Mouse (Mus musculus) testis, adult 2 months (tissue): ENCODE results near the gene Ralgps1. TPM values are rescaled to one million over a fixed set of nuclear protein-coding genes. Genes with fewer than 3 reads are reported as not detected.
A peak's percentile ranks its signal among the peaks of the same experiment; 100 is the strongest.

ENCODE experiments used
- H3K27ac ChIP-seq: fragments of 200-500 bp; 2 replicates; pipeline ENCODE4 v1.5.1; 2012; ENCODE audit warnings: low read depth, low read length; ENCODE audit not compliant: control insufficient read depth, insufficient read depth
- H3K27me3 ChIP-seq: fragments of 200-500 bp; 2 replicates; pipeline ENCODE4 v1.6.1; 2012; ENCODE audit warnings: mild to moderate bottlenecking, low read length, moderate library complexity; ENCODE audit not compliant: control insufficient read depth, insufficient read depth
- H3K36me3 ChIP-seq: fragments of 200-500 bp; 2 replicates; pipeline ENCODE4 v1.6.1; 2012; ENCODE audit warnings: mild to moderate bottlenecking, low read length; ENCODE audit not compliant: control insufficient read depth, insufficient read depth
- H3K4me1 ChIP-seq: fragments of 200-500 bp; 2 replicates; pipeline ENCODE4 v1.6.1; 2012; ENCODE audit warnings: low read length; ENCODE audit not compliant: control insufficient read depth, insufficient read depth
- H3K4me3 ChIP-seq: fragments of 200-500 bp; 2 replicates; pipeline ENCODE4 v1.5.1; 2012; ENCODE audit warnings: low read depth, mild to moderate bottlenecking, low read length, moderate library complexity, mixed read lengths; ENCODE audit not compliant: control insufficient read depth
- CTCF ChIP-seq: fragments of 200-500 bp; IDR thresholded peaks from 2 replicates; pipeline ENCODE4 v1.5.1; 2012; ENCODE audit warnings: low read depth, mild to moderate bottlenecking, inconsistent platforms, low read length, moderate library complexity; ENCODE audit not compliant: control insufficient read depth, insufficient read depth, insufficient replicate concordance
- POLR2A ChIP-seq: fragments of 200-500 bp; IDR thresholded peaks from 2 replicates; pipeline ENCODE4 v1.6.1; 2012; ENCODE audit warnings: low read depth, mild to moderate bottlenecking, inconsistent platforms, low read length, moderate library complexity; ENCODE audit not compliant: control insufficient read depth
- polyA plus RNA-seq: library from polyadenylated mRNA; depleted of rRNA; stranded (reverse); fragments of >200 nt; gene quantifications from 2 replicates; pipeline ENCODE4 v1.2.3, GENCODE M21; 2012

The Ralgps1 gene
- polyA plus RNA-seq, 1 experiment: 33.0 TPM

DNA sequence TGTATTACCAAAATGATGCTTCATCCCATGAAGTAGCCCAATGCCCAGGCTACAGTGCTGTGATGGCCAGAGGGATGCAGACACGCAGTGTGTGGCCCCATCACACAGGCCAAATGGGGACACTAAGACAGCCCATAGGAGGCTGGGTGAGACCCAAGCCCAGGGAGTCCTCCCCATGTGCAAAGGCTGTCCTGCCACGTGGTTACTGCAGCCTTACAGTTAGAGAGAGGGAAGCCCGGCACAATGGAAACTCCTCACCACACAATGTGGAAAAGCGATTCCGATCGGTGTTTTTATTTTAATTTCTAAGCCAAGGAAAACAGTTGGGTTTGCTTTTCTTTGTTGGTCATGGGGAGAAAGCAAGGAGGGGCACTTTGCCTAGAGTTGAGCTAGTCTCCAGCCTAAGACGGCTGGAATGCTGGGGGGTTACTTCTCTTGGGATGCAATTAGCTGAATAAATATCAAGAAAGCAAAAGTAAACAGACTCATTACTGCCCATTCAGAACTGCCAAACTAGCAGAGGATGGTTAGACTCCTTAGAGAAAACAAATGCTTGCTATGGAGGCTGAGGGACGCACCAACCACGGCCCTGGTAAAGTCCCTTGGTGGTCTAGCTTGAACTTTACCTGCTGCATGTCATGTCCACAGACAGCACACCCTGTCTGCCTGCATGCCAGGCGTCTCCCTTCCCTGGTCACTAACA, 147.5 kb downstream of the Ralgps1 start:
- H3K27ac ChIP-seq: no peak overlapping the region
- no peaks in the 10 kb centered on the region for H3K36me3 ChIP-seq
- TF ChIP-seq POLR2A (no peak), CTCF (no peak)
- H3K4me1 ChIP-seq: peaks cover 14% of the 10 kb centered on the region
- H3K27me3 ChIP-seq: no peaks in the 10 kb centered on the region
- no peak overlapping the region for H3K4me3 ChIP-seq

DNA sequence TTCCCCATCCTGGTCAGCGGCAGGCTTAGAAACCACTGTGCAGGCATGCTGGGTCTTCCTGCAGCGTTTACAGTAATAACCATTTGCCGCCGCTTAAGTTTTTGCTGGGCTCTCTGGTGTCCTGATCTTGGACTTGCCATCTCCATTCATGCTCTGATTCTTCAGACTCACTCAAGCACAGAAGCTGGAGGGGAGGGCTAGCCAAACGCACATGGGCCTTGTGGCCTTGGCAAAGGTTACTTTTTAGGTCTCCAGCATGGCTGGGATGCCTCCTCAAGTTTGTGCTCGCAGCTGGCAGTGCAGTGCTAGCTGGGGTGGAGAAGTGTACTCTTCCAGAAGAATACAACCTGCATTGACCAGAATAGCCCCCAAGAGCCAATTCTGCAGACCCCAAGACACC, 148.8 kb downstream of the Ralgps1 start:
- no peak for TF ChIP-seq CTCF
- TF ChIP-seq POLR2A: no peak
- no peaks in the 10 kb centered on the region for H3K27me3 ChIP-seq
- H3K27ac ChIP-seq: no peak overlapping the region
- H3K36me3 ChIP-seq: no peaks in the 10 kb centered on the region
- H3K4me3 ChIP-seq: no peak overlapping the region
- peaks cover 14% of the 10 kb centered on the region for H3K4me1 ChIP-seq

DNA sequence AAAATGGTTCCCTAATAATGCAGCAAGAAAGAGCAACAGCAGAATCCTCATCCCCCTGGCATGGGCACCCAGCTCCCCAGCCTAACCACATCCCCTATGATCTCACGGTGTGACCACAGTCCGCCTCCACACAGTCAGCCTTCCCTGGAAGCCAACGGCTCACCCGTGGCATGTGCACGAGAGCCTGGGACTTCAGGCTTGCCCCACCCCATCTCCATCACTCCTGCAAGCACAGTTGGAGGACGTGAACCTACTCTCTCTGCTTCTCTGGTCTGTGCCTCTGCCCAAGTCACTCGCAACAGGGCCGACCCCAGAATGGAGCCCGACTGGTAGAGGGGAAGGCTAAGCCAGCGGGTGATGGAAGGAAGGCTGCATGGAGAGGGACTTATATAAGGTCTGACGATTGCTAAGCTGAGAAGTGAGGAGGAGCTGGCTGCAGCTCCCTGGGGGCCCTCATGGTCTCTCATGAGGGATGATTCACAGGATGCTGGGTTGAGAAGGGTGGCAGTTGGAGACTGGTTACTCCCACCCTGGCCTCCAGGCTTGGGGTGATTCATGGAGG, 149.9 kb downstream of the Ralgps1 start:
- Histone ChIP-seq H3K27ac (no peak overlapping the region), H3K27me3 (no peaks in the 10 kb centered on the region), H3K4me1 (peaks cover 14% of the 10 kb centered on the region), H3K36me3 (no peaks in the 10 kb centered on the region), H3K4me3 (no peak overlapping the region)
- TF ChIP-seq CTCF: no peak
- no peak for TF ChIP-seq POLR2A

DNA sequence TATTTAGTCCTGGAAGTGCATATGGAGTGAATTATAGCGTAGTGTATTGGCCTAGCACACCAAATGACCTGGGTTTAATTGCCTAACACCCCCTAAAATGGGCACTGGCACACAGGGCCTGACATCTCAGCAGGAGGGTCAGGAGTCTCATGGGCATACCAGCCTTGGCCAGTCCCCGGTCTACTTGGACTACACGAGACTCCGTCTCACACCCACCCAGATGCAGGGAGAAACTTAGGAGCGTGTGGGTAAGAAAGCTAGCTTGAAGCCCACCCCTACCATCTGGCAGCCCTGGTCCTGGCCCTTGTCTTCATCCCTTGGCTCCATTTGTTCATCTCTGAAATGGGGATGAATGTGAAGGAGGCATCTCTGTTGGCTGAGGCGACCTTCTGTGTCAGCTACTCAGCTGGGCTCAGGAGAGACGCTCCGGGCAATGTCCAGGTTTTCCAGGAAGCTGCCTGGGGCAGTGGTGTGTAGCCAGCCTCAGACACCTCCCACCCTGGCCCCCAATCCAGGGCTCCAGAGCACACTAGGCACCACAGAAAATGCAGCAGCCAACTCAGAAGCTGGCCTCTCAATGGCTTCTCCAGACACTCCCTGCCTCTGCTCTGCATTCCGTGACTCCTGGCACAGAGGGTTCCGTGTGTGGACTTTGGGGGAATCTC, 150.5 kb downstream of the Ralgps1 start:
- H3K27ac ChIP-seq: no peak overlapping the region
- H3K4me3 ChIP-seq: no peak overlapping the region
- no peak for TF ChIP-seq POLR2A
- TF ChIP-seq CTCF: no peak
- H3K27me3 ChIP-seq: no peaks in the 10 kb centered on the region
- H3K4me1 ChIP-seq: peaks cover 14% of the 10 kb centered on the region
- no peaks in the 10 kb centered on the region for H3K36me3 ChIP-seq

DNA sequence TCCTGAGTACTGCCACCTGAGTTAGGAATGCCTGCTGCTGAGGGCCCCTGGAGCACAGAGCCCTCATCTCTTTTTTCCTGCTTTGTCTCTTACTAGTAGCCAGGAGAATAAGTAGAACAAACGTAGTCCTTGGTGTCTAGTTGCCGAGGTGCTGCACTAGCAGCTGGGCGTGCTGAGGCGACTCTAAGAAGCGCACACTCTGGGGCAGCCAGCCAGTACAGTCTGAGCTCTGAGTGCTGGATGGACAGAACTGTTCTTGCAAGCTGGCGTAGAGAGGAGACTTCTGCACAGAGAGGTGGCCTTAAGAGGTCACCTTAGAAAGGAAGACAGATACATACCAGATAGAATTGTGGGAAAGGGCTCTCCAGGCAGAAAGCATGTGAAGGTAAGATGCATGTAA, 151.0 kb downstream of the Ralgps1 start:
- TF ChIP-seq POLR2A (no peak), CTCF (no peak)
- H3K36me3 ChIP-seq: no peaks in the 10 kb centered on the region

DNA sequence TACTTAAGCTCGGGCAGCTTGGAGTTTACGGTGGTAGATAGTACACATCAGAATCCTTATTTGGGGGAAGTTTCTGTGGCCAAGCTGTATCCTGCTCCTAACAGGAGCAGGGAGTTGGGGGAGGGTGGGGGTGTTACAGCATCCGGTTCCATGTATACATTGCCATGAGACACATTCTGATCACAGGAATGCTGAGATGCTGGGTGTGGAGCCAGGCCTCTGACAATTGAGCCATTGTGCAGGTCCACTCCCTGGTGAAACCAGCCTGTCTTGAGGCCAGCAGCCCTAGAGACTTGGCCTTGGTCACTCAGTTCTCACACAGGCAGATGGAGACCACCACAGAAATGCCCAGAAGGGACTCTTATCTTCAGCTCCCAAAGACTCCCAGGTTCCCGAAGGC, 151.6 kb downstream of the Ralgps1 start:
- TF ChIP-seq CTCF (no peak), POLR2A (no peak)
- Histone ChIP-seq H3K4me3 (no peak overlapping the region), H3K27me3 (no peaks in the 10 kb centered on the region), H3K27ac (no peak overlapping the region), H3K36me3 (no peaks in the 10 kb centered on the region), H3K4me1 (peaks cover 14% of the 10 kb centered on the region)

More for the DNA sequence above, 151.0 kb downstream of the Ralgps1 start:
- Histone ChIP-seq H3K27ac (no peak overlapping the region), H3K4me3 (no peak overlapping the region), H3K4me1 (peaks cover 14% of the 10 kb centered on the region), H3K27me3 (no peaks in the 10 kb centered on the region)

DNA sequence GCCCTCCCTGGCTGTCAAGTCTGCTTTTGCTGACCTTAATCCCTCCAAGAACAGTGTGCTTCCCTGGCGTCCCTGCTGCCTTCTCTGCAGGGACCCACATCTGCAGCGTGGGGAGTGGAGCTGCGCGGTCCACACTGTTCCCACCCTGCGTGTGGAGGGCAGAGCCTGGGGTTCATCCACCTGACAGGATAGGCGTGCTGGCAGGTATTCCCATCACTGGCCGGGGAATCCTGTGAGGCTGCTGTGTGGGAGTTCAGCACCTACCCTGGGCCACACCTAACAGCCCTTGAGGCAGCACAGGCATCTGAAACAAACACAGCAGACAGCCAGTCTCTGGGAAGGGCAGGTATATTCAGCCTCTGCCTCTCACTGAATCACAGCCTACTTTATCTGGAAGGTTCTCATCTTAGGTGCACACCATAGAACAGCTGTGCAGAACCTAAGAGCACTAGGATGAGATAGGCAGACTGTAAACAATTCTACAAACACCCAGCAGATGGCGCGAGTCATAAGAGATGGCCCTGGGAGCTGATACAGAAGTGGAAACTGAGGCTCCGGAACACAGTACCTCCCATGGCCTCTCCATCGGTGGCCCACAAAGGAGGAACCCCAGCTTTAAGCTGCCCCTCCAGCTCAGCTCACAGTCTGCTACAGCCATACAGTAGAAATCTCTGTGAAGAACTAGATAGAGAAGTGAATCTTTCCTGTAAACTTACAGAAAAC, 152.2 kb downstream of the Ralgps1 start:
- Histone ChIP-seq H3K27ac (no peak overlapping the region), H3K4me3 (no peak overlapping the region), H3K36me3 (no peaks in the 10 kb centered on the region), H3K27me3 (no peaks in the 10 kb centered on the region), H3K4me1 (peaks cover 14% of the 10 kb centered on the region)
- TF ChIP-seq CTCF (0 out of 2 replicates have a peak, but pooled peaks have one; percentile 17), POLR2A (no peak)
